Mouse (Mus musculus) intestine, postnatal 0 days (tissue): ENCODE results near the gene Krt80. TPM values are rescaled to one million over a fixed set of nuclear protein-coding genes. Genes with fewer than 3 reads are reported as not detected.

Experiments
- ATAC-seq: fragments of 200-750 bp; cut with Nextera tagmentation; 2 replicates; pipeline ENCODE4 v1.8.0; 2017; ENCODE audit warnings: mild to moderate bottlenecking, moderate TSS enrichment, moderate library complexity
- H3K27ac ChIP-seq: fragments of 300-500 bp; sonication (generic); 2 replicates; pipeline ENCODE4 v1.5.1; 2014; ENCODE audit warnings: mild to moderate bottlenecking, low read depth, low read length, moderate library complexity
- H3K27me3 ChIP-seq: fragments of 300-500 bp; sonication (generic); replicated peaks from 2 replicates; pipeline ENCODE4 v1.6.1; 2014; ENCODE audit warnings: low read length, mixed read lengths; ENCODE audit not compliant: control insufficient read depth, insufficient read depth
- H3K36me3 ChIP-seq: fragments of 300-500 bp; sonication (generic); 2 replicates; pipeline ENCODE4 v1.6.1; 2014; ENCODE audit warnings: mild to moderate bottlenecking, moderate library complexity; ENCODE audit not compliant: control insufficient read depth, insufficient read depth
- H3K4me1 ChIP-seq: fragments of 300-500 bp; sonication (generic); replicated peaks from 2 replicates; pipeline ENCODE4 v1.6.1; 2014; ENCODE audit warnings: antibody characterized with exemption, low read length, mixed read lengths; ENCODE audit not compliant: control insufficient read depth, insufficient read depth
- H3K4me2 ChIP-seq: fragments of 300-500 bp; sonication (generic); replicated peaks from 2 replicates; pipeline ENCODE4 v1.6.1; 2014; ENCODE audit warnings: low read depth, mild to moderate bottlenecking, moderate library complexity
- H3K4me3 ChIP-seq: fragments of 300-500 bp; sonication (generic); 2 replicates; pipeline ENCODE4 v1.5.1; 2014; ENCODE audit warnings: low read depth, low read length
- H3K9ac ChIP-seq: fragments of 300-500 bp; sonication (generic); 2 replicates; pipeline ENCODE4 v1.6.1; 2014; ENCODE audit warnings: mild to moderate bottlenecking, low read depth, low read length
- H3K9me3 ChIP-seq: fragments of 300-500 bp; sonication (generic); 2 replicates; pipeline ENCODE4 v1.6.1; 2016; ENCODE audit warnings: mixed run types; ENCODE audit not compliant: control insufficient read depth
- CTCF ChIP-seq: sonication (generic); IDR thresholded peaks from 2 replicates; pipeline ENCODE4 v1.5.1; 2016; ENCODE audit warnings: low read depth, mild to moderate bottlenecking, control low read depth, antibody characterized with exemption, moderate library complexity
- whole genome bisulfite sequencing: fragments of 180-500 bp; shearing (Covaris S2); extraction: QIAGEN DNeasy Blood & Tissue Kit; methylation state at CpG from one replicate; pipeline ENCODE4 v1.1.7; 2014; 5-methylcytosine and 5-hydroxymethylcytosine counted together
- polyA plus RNA-seq: library from polyadenylated mRNA; unstranded; fragments of >200 nt; fragmentation: Nextera tagmentation; extraction: Ambion mirVana; gene quantifications from 2 replicates; pipeline ENCODE4 v1.2.1, GENCODE M21; 2015

Gene Krt80
- polyA plus RNA-seq, 1 experiment from 2014 or later: 0.40 TPM

- Histone ChIP-seq H3K36me3 (no peaks in the 10 kb centered on the region), H3K9me3 (no peaks in the 10 kb centered on the region), H3K27me3 (no peaks in the 10 kb centered on the region), H3K4me2 (no peak overlapping the region), H3K4me1 (no peaks in the 10 kb centered on the region), H3K4me3 (no peak overlapping the region), H3K9ac (no peak overlapping the region), H3K27ac (no peak overlapping the region)
- ATAC-seq: no peak
- TF ChIP-seq CTCF: no peak
- WGBS: 80% methylated on average over 6 of the region's 6 CpGs
Measured at GRCm38 (mm10) chr15:101363933-101364332, 6.0 kb downstream of the Krt80 start.

GRCm38 (mm10) chr15:101362393-101363010 lies 7.5 kb downstream of the Krt80 start:
- no peaks in the 10 kb centered on the region for H3K4me1 ChIP-seq
- no peak for ATAC-seq
- H3K9ac ChIP-seq: no peak overlapping the region
- no peak overlapping the region for H3K4me3 ChIP-seq
- no peak overlapping the region for H3K27ac ChIP-seq
- 56% methylated on average over 4 of the region's 4 CpGs for WGBS
- no peak overlapping the region for H3K4me2 ChIP-seq
- no peaks in the 10 kb centered on the region for H3K9me3 ChIP-seq
- H3K36me3 ChIP-seq: no peaks in the 10 kb centered on the region
- no peak for TF ChIP-seq CTCF
- H3K27me3 ChIP-seq: no peaks in the 10 kb centered on the region

- H3K4me2 ChIP-seq: no peak overlapping the region
- H3K36me3 ChIP-seq: no peaks in the 10 kb centered on the region
- 83% methylated on average over 4 of the region's 4 CpGs for WGBS
- no peaks in the 10 kb centered on the region for H3K4me1 ChIP-seq
- ATAC-seq: no peak
- no peak for TF ChIP-seq CTCF
- H3K9ac ChIP-seq: no peak overlapping the region
- H3K27me3 ChIP-seq: no peaks in the 10 kb centered on the region
- H3K4me3 ChIP-seq: no peak overlapping the region
- H3K9me3 ChIP-seq: no peaks in the 10 kb centered on the region
- no peak overlapping the region for H3K27ac ChIP-seq
Measured at GRCm38 (mm10) chr15:101355382-101355786, 14.6 kb downstream of the Krt80 start.

- 57% methylated on average over 10 of the region's 10 CpGs for WGBS
- ATAC-seq: no peak
- TF ChIP-seq CTCF: peak; percentile 37
Measured at GRCm38 (mm10) chr15:101352706-101353465, 17.1 kb downstream of the Krt80 start.

GRCm38 (mm10) chr15:101352047-101352446 lies 17.9 kb downstream of the Krt80 start:
- Histone ChIP-seq H3K27ac (no peak overlapping the region), H3K9ac (no peak overlapping the region), H3K27me3 (no peaks in the 10 kb centered on the region), H3K36me3 (no peaks in the 10 kb centered on the region), H3K9me3 (no peaks in the 10 kb centered on the region), H3K4me2 (no peak overlapping the region), H3K4me3 (no peak overlapping the region), H3K4me1 (no peaks in the 10 kb centered on the region)
- WGBS: 81% methylated on average over 13 of the region's 13 CpGs
- no peak for ATAC-seq
- no peak for TF ChIP-seq CTCF

More at GRCm38 (mm10) chr15:101352706-101353465, 17.1 kb downstream of the Krt80 start:
- no peaks in the 10 kb centered on the region for H3K27me3 ChIP-seq
- no peaks in the 10 kb centered on the region for H3K36me3 ChIP-seq
- no peak overlapping the region for H3K9ac ChIP-seq
- no peaks in the 10 kb centered on the region for H3K4me1 ChIP-seq
- H3K27ac ChIP-seq: no peak overlapping the region
- no peak overlapping the region for H3K4me2 ChIP-seq
- no peaks in the 10 kb centered on the region for H3K9me3 ChIP-seq
- H3K4me3 ChIP-seq: no peak overlapping the region

- H3K9me3 ChIP-seq: no peaks in the 10 kb centered on the region
- no peak overlapping the region for H3K9ac ChIP-seq
- 77% methylated on average over 5 of the region's 5 CpGs for WGBS
- no peaks in the 10 kb centered on the region for H3K4me1 ChIP-seq
- peak; percentile 84 for TF ChIP-seq CTCF
- H3K27ac ChIP-seq: no peak overlapping the region
- no peak overlapping the region for H3K4me2 ChIP-seq
- H3K27me3 ChIP-seq: no peaks in the 10 kb centered on the region
- H3K36me3 ChIP-seq: no peaks in the 10 kb centered on the region
- peak; percentile 31; the same call in 1 of the 2 replicates for ATAC-seq
- H3K4me3 ChIP-seq: no peak overlapping the region
Measured at GRCm38 (mm10) chr15:101341797-101342515, 28.0 kb downstream of the Krt80 start.
